Mouse (Mus musculus): Measurements from ENCODE around the gene Car7.
"Not testable (repeated sequence)": the region's sequence is repeated elsewhere in the genome, so short reads cannot be mapped to it uniquely, and the experiment has no call there.

Car7 gene

GRCm38 (mm10) chr8:104569559-104569958 is 35.1 kb downstream of the Car7 start:
- peak; percentile 38 for DNase-seq (ENCODE audit: low spot score)

GRCm38 (mm10) chr8:104570436-104571343 is 36.2 kb downstream of the Car7 start:
- peak; percentile 89 for DNase-seq (ENCODE audit: low spot score)

DNA sequence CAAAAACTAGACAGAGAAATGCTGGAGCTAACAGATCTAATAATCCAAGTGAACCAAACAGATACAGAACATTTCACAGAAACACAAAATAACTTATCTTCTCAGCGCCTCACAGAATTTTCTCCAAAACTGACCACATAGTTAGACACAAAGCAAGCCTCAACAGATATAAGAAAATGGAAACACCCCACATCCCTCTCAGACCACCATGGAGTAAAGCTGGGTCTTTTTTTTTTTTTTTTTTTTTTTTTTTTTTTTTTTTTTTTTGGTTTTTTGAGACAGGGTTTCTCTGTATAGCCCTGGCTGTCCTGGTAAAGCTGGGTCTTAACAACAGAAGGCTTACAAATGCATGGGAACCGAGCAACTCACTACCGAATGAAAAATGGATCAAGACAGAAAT is 42.3 kb downstream of the Car7 start:
- DNase-seq (ENCODE audit: low spot score): no peak

- DNase-seq (ENCODE audit: low spot score): not testable (repeated sequence)
Observed at GRCm38 (mm10) chr8:104577606-104578005, 43.1 kb downstream of the Car7 start.

GRCm38 (mm10) chr8:104584522-104584921 is 50.0 kb downstream of the Car7 start:
- no peak for DNase-seq (ENCODE audit: low spot score)

- no peak for DNase-seq (ENCODE audit: low spot score)
Observed at GRCm38 (mm10) chr8:104590284-104590683, 55.8 kb downstream of the Car7 start.

DNA sequence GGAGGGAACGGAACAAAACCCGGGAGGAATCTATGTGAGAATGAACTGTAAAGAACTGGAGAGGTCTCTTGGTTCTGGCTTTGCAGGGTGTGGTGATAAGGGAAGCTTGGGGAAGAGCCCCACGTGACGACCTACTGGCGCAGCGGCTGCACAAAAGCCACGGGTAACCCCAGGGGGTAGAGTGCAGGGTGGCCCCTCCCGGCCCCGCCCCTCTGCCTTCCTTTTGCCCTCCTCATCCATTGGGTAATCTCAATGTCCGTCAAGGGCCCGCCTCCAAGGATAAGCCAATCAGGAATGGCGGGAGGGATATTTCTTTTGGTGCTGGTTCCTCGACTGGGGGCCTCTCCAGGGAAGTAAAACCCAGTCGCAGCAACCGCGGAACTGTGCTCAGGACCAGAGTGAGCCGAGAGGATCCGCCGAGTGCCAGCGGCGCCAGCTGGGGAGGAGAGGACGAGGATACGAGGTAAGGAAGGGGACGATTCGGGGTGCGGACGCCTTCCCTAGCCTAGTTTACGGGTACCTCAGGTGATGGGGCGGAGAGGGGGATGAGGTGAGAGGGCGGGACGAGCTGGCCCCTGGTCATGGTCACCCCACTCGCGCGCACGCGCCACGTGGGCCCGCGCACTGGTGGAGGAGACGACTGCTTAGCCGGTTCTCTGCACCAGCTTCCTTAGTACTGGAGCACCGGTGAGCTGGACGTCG is 56.8 kb downstream of the Car7 start, which contains the start of gene Pdp2:
TSS of gene Pdp2 (plus strand) at position 319 of the 702 bp plus-strand sequence.
- DNase-seq (ENCODE audit: low spot score): peak; percentile 90

GRCm38 (mm10) chr8:104591856-104592255 is 57.4 kb downstream of the Car7 start:
- peak; percentile 56 for DNase-seq (ENCODE audit: low spot score)

GRCm38 (mm10) chr8:104592566-104592965 is 58.1 kb downstream of the Car7 start:
- DNase-seq (ENCODE audit: low spot score): no peak

DNA sequence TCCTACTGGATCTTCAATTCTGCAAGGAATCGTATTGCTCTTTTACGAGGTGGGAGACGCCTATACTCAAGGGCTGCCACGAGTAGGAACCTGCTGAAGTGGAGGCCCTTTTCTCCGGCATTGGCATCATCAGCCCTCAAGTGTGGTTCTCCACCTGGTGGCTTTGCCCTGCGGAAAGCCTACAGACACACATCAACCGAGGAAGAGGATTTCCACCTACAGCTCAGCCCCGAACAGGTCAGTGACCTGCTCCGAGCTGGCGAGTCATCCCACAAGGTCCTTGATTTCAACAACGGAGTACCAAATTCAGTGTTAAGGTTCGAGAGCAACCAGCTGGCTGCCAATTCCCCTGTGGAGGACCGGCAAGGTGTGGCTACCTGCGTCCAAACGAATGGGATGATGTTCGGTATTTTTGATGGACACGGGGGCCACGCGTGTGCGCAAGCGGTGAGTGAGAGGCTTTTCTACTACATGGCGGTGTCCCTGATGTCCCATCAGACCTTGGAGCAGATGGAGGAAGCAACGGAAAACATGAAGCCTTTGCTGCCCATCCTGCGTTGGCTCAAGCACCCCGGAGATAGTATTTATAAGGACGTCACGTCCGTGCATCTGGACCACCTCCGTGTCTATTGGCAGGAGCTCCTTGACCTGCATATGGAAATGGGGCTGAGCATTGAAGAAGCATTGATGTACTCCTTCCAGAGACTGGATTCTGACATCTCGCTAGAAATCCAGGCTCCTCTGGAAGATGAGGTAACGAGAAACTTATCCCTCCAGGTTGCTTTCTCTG is 59.2 kb downstream of the Car7 start:
- no peak for DNase-seq (ENCODE audit: low spot score)

DNA sequence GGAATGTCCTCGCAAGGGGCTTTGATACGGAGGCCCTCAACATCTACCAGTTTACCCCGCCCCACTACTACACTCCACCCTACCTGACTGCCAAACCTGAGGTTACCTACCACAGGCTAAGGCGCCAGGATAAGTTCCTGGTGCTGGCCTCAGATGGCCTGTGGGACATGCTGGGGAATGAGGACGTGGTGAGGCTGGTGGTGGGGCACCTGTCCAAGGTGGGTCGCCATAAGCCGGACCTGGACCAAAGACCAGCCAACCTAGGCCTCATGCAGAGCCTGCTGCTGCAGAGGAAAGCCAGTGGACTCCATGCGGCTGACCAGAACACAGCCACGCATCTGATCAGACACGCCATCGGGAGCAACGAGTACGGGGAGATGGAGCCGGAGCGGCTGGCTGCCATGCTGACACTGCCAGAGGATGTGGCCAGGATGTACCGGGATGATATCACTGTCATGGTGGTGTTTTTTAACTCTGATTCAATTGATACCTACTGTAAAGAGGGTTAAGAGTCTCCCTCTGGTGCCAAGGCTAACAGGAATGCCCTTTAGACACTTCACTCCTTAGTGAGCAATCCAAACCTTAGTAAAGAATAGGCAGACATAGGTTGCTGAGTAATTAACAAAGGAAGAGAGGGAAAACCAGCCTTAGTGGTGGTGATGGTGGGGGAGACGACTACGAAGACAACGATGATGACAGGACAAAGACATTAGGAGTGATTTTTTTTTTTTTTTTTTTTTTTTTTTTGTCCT is 60.3 kb downstream of the Car7 start:
- no peak for DNase-seq (ENCODE audit: low spot score)

DNA sequence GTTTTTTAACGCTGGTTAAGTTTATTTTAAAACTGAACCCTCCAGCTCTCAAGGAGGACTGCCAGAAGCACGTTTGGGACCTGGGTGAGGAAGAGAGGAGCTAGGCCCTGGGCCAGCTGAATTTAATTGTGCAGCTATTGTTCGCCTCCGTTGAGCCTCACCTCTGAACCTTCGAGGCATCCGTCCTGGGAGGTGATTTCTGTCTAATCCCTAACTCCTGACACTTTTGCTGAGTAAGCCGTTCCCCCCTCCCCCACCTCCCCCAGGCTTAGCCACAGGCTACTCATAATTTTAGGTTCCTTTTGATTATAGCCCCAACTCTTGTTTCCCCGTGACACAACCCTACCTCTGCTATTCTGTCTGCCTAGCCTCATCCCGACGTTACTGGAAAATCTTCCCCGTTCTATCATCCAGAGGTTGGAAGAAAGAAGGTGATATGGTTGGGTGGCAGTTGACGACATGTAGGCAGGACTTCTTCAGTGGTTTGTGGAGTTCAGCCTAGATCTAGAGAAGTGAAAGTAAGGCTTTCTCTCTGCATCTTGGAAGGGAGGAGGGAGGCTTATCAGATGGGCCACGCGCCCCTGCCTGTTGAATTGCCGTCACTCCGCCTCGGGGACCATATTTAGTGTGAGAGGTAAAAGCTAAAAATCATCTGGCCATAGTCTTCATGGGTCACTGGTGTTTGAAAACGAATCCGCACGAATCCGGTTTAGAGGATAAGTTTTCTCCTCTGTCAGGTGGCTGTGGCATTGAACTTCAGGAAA is 61.5 kb downstream of the Car7 start:
- DNase-seq (ENCODE audit: low spot score): no peak

GRCm38 (mm10) chr8:104597656-104598055 is 63.2 kb downstream of the Car7 start:
- DNase-seq (ENCODE audit: low spot score): no peak

DNA sequence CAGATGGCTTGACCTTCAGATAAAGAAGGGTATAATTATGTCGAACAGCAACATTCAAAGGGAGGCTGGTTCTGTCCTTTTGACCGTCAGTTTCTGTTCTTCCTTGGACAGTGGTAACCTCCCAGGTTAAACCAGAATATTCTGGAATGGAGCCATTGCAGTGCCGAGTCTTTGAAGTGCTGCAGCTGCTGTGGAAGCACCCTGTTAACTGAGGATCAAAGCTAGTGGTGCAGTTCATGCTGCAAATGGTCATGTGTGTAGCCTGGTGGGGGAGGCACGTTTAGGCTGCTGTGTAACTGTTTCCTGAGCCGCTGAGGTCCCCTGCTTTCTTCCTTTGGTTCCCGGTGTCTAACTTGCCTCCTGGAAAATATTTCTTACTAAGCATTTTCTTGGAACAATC is 64.0 kb downstream of the Car7 start:
- DNase-seq (ENCODE audit: low spot score): no peak

Data from embryo, embryonic 10 days (tissue).